Mouse (Mus musculus): ENCODE results near the gene Kirrel3. TPM values are rescaled to one million over a fixed set of nuclear protein-coding genes. Genes with fewer than 3 reads are reported as not detected.

The Kirrel3 gene
- polyA plus RNA-seq, 1 experiment from 2014 or later = 50.1 TPM

DNA sequence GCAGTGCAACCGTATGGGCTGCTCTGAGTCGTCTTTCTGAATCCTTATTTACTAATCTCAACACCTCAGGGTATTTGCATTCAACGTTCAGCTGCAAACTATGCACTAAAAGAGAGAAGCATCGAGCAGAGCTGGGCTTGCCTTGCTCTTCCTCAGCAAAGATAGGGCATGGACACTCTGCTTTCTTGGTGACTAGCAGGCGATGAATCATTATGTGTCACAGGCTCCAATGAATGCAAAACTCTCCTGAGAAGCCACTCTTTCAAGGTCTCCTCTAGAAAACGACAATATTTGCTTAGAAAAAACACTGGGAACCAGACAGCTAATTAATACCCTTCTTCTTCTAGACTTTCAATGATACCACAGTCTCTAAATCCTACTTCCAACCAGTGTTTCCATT lies 223.0 kb downstream of the Kirrel3 start:
- WGBS = 76% methylated on average over 6 of the region's 6 CpGs
- H3K27me3 ChIP-seq = no peaks in the 10 kb centered on the region
- no peak overlapping the region for H3K4me2 ChIP-seq
- no peak overlapping the region for H3K27ac ChIP-seq (replicated peaks)
- H3K4me3 ChIP-seq = no peak overlapping the region
- no peak overlapping the region for H3K9ac ChIP-seq
- H3K36me3 ChIP-seq = no peaks in the 10 kb centered on the region
- no peak for ATAC-seq (ENCODE audit: low FRiP score, low read depth)
- peaks cover 35% of the 10 kb centered on the region for H3K4me1 ChIP-seq (replicated peaks)
- no peaks in the 10 kb centered on the region for H3K9me3 ChIP-seq

- no peak overlapping the region for H3K4me2 ChIP-seq
- no peaks in the 10 kb centered on the region for H3K27me3 ChIP-seq
- no peak overlapping the region for H3K9ac ChIP-seq
- 12% methylated on average over 1 of the region's 1 CpGs for WGBS
- ATAC-seq (ENCODE audit: low FRiP score, low read depth) = peak; percentile 59
- no peaks in the 10 kb centered on the region for H3K9me3 ChIP-seq
- peaks cover 26% of the 10 kb centered on the region for H3K4me1 ChIP-seq (replicated peaks)
- H3K36me3 ChIP-seq = no peaks in the 10 kb centered on the region
- no peak overlapping the region for H3K27ac ChIP-seq (replicated peaks)
- H3K4me3 ChIP-seq = no peak overlapping the region
Observed at GRCm38 (mm10) chr9:34711996-34712395, 226.3 kb downstream of the Kirrel3 start.

GRCm38 (mm10) chr9:34712996-34713395 lies 227.3 kb downstream of the Kirrel3 start:
- H3K4me2 ChIP-seq = no peak overlapping the region
- H3K9me3 ChIP-seq = no peaks in the 10 kb centered on the region
- peaks cover 26% of the 10 kb centered on the region for H3K4me1 ChIP-seq (replicated peaks)

DNA sequence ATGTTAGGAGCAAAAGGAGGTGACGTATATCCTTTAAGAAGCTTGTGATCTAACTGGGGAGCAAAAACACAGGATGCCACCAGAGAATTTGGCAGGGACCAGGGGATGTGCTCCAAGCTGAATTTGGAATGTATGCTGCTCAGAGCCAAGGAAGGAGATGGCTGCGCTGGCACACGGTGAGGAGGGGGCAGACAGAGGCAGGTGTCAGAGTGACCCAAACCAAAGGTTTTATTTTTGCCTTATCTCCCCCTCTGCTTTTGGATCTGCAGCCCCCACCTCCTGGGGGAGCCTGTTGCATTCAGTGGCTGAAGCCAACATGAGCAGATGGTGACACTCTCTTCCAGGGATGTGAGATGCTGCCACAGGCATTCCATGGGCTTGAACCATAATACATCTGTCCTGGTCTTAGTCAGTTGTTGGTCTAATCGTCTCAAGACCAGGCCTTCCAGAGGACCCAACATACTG lies 227.8 kb downstream of the Kirrel3 start:
- peak; percentile 60; the same call in 1 of the 2 replicates for ATAC-seq (ENCODE audit: low FRiP score, low read depth)
- no peaks in the 10 kb centered on the region for H3K27me3 ChIP-seq
- no peak overlapping the region for H3K4me3 ChIP-seq
- H3K4me1 ChIP-seq (replicated peaks) = peaks cover 26% of the 10 kb centered on the region
- WGBS = 80% methylated on average over 4 of the region's 4 CpGs
- H3K27ac ChIP-seq (replicated peaks) = no peak overlapping the region
- no peak overlapping the region for H3K4me2 ChIP-seq
- H3K36me3 ChIP-seq = no peaks in the 10 kb centered on the region
- H3K9ac ChIP-seq = no peak overlapping the region
- H3K9me3 ChIP-seq = no peaks in the 10 kb centered on the region

More at GRCm38 (mm10) chr9:34712996-34713395, 227.3 kb downstream of the Kirrel3 start:
- Histone ChIP-seq H3K9ac (no peak overlapping the region), H3K27me3 (no peaks in the 10 kb centered on the region), H3K27ac (replicated peaks) (no peak overlapping the region), H3K36me3 (no peaks in the 10 kb centered on the region), H3K4me3 (no peak overlapping the region)
- ATAC-seq (ENCODE audit: low FRiP score, low read depth) = no peak
- WGBS = 44% methylated on average over 4 of the region's 4 CpGs

- H3K27ac ChIP-seq (replicated peaks) = no peak overlapping the region
Observed at GRCm38 (mm10) chr9:34714996-34715619, 229.4 kb downstream of the Kirrel3 start.

GRCm38 (mm10) chr9:34716476-34716875 lies 230.8 kb downstream of the Kirrel3 start:
- 88% methylated on average over 2 of the region's 2 CpGs for WGBS
- H3K4me3 ChIP-seq = no peak overlapping the region
- no peak for ATAC-seq (ENCODE audit: low FRiP score, low read depth)
- H3K9me3 ChIP-seq = no peaks in the 10 kb centered on the region
- H3K36me3 ChIP-seq = no peaks in the 10 kb centered on the region
- peaks cover 27% of the 10 kb centered on the region for H3K4me1 ChIP-seq (replicated peaks)
- H3K4me2 ChIP-seq = no peak overlapping the region
- H3K27me3 ChIP-seq = no peaks in the 10 kb centered on the region
- no peak overlapping the region for H3K27ac ChIP-seq (replicated peaks)
- no peak overlapping the region for H3K9ac ChIP-seq

More at GRCm38 (mm10) chr9:34714996-34715619, 229.4 kb downstream of the Kirrel3 start:
- ATAC-seq (ENCODE audit: low FRiP score, low read depth) = no peak
- H3K4me2 ChIP-seq = no peak overlapping the region
- WGBS = 50% methylated on average over 3 of the region's 3 CpGs
- H3K9ac ChIP-seq = no peak overlapping the region
- H3K4me3 ChIP-seq = no peak overlapping the region
- H3K27me3 ChIP-seq = no peaks in the 10 kb centered on the region
- no peaks in the 10 kb centered on the region for H3K9me3 ChIP-seq
- H3K36me3 ChIP-seq = no peaks in the 10 kb centered on the region
- peaks cover 26% of the 10 kb centered on the region for H3K4me1 ChIP-seq (replicated peaks)

DNA sequence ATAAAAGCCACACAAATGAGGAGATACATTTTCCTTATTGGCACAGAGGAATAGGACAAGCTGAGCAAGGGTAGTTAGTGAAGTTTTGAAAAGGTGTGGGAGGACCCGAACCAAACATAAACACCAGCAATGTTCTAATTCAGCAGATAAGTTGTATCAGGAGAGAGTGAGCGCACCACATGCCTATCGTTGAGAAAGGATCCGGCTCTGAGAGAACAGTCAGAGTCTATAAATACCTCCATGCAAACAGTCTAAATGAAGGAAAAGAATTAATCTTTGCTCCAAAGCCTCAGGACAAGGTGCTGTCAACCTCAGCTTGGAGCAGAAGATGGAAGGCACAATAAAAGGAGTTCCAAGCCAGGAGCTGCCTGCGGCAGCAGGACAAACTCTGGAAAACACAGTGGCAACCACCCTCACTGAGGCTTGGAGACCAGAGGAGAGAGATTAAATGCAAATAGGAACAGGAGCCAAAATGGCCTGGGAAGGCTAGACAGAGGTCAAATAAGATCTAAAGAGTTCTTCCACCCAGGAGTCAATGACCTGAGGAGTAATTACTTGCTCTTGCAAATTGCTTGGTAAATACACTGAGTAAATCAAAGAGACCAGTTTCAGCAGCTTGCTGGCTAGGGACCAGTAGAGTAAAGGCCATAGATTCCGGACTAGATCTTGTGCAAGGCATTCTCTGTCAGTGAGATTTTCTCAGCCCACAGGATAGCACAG lies 235.9 kb downstream of the Kirrel3 start:
- H3K27me3 ChIP-seq = no peaks in the 10 kb centered on the region
- H3K4me1 ChIP-seq (replicated peaks) = peaks cover 12% of the 10 kb centered on the region
- no peaks in the 10 kb centered on the region for H3K9me3 ChIP-seq
- no peak overlapping the region for H3K4me3 ChIP-seq
- no peak overlapping the region for H3K9ac ChIP-seq
- no peak for ATAC-seq (ENCODE audit: low FRiP score, low read depth)
- no peak overlapping the region for H3K27ac ChIP-seq (replicated peaks)
- no peak overlapping the region for H3K4me2 ChIP-seq
- 56% methylated on average over 6 of the region's 6 CpGs for WGBS
- no peaks in the 10 kb centered on the region for H3K36me3 ChIP-seq

DNA sequence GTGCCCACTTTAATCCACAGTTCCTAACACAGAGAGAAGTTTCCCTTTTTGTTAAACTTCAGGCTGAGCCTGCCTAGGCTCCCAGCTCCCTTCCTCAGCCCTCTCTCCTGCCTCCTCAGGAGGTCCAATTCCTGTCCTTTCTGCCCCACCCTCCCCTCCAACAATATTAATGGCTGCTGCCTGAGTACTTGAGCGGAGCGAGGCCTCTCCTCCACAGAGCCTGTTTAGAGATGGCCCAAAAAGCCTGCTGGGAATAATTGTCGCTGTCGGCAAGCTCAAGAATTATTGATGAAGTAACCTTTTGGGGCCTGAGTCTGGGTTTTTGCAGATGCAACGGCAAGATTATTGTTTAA lies 236.5 kb downstream of the Kirrel3 start:
- 19% methylated on average over 5 of the region's 5 CpGs for WGBS
- ATAC-seq (ENCODE audit: low FRiP score, low read depth) = no peak
- no peak overlapping the region for H3K27ac ChIP-seq (replicated peaks)
- H3K36me3 ChIP-seq = no peaks in the 10 kb centered on the region
- H3K4me2 ChIP-seq = no peak overlapping the region
- H3K9ac ChIP-seq = no peak overlapping the region
- H3K4me1 ChIP-seq (replicated peaks) = peaks cover 12% of the 10 kb centered on the region
- H3K9me3 ChIP-seq = no peaks in the 10 kb centered on the region
- no peaks in the 10 kb centered on the region for H3K27me3 ChIP-seq
- H3K4me3 ChIP-seq = no peak overlapping the region

GRCm38 (mm10) chr9:34732507-34732906 lies 246.8 kb downstream of the Kirrel3 start:
- H3K36me3 ChIP-seq = no peaks in the 10 kb centered on the region
- 35% methylated on average over 6 of the region's 6 CpGs for WGBS
- no peaks in the 10 kb centered on the region for H3K9me3 ChIP-seq
- H3K27ac ChIP-seq (replicated peaks) = no peak overlapping the region
- no peak overlapping the region for H3K4me2 ChIP-seq
- no peak overlapping the region for H3K4me3 ChIP-seq
- peaks cover 8% of the 10 kb centered on the region for H3K4me1 ChIP-seq (replicated peaks)
- H3K9ac ChIP-seq = no peak overlapping the region
- no peaks in the 10 kb centered on the region for H3K27me3 ChIP-seq
- ATAC-seq (ENCODE audit: low FRiP score, low read depth) = no peak

DNA sequence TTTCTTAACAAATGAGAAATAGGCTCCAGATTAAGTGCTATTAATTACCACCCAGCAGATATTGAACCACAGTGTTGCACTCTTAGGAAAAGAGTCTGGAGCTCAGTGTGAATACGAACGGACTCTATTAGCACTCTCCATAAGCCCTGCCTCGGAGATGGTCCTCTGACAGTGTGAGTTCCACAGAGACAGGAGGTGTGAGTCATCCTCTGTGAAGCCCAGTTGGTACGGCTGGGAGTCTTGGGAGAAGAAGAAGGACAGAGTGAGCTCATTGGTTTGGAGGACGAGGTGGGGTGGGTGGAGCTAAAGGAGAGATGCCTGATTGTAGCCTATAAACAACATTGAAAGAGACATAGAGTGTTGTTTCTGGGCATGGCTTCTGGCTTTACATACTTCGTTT lies 247.9 kb downstream of the Kirrel3 start:
- H3K4me1 ChIP-seq (replicated peaks) = peaks cover 8% of the 10 kb centered on the region
- H3K9ac ChIP-seq = no peak overlapping the region
- no peak for ATAC-seq (ENCODE audit: low FRiP score, low read depth)
- H3K27me3 ChIP-seq = no peaks in the 10 kb centered on the region
- H3K36me3 ChIP-seq = no peaks in the 10 kb centered on the region
- no peak overlapping the region for H3K4me2 ChIP-seq
- H3K27ac ChIP-seq (replicated peaks) = no peak overlapping the region
- no peak overlapping the region for H3K4me3 ChIP-seq
- H3K9me3 ChIP-seq = no peaks in the 10 kb centered on the region
- 73% methylated on average over 6 of the region's 6 CpGs for WGBS

- H3K27ac ChIP-seq (replicated peaks) = no peak overlapping the region
- no peak overlapping the region for H3K9ac ChIP-seq
- no peak overlapping the region for H3K4me3 ChIP-seq
- H3K36me3 ChIP-seq = no peaks in the 10 kb centered on the region
- no peak for ATAC-seq (ENCODE audit: low FRiP score, low read depth)
- H3K4me1 ChIP-seq (replicated peaks) = peaks cover 16% of the 10 kb centered on the region
- no peak overlapping the region for H3K4me2 ChIP-seq
- no peaks in the 10 kb centered on the region for H3K9me3 ChIP-seq
- no peaks in the 10 kb centered on the region for H3K27me3 ChIP-seq
- WGBS = 81% methylated on average over 4 of the region's 4 CpGs
Observed at GRCm38 (mm10) chr9:34734991-34735390, 249.3 kb downstream of the Kirrel3 start.

DNA sequence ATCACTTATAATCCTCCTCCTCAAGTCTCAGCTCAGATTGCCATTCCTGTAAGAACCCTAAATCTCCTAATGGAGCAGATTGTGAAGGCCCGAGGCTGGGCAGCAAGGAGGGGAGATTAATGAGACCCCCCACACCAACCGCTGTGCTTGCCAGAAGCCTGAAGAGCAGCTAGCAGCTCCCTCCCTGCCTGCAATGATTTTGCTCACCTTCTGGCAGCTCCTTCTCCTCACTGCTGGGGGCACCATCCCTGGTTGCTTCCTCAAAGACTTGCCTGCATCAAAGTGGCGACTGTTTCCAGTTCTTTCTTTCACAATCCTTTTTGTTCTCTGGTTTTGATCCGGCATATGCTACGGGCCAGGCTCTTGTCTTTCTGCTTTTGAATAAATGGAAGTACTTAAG lies 253.7 kb downstream of the Kirrel3 start:
- no peak overlapping the region for H3K4me3 ChIP-seq
- H3K4me2 ChIP-seq = no peak overlapping the region
- 0 out of 2 replicates have a peak, but pooled peaks cover 9% of the 10 kb centered on the region for H3K4me1 ChIP-seq (replicated peaks)
- H3K9ac ChIP-seq = no peak overlapping the region
- H3K27me3 ChIP-seq = no peaks in the 10 kb centered on the region
- H3K36me3 ChIP-seq = no peaks in the 10 kb centered on the region
- no peak for ATAC-seq (ENCODE audit: low FRiP score, low read depth)
- no peak overlapping the region; the same call in 1 of the 2 replicates for H3K27ac ChIP-seq (replicated peaks)
- H3K9me3 ChIP-seq = no peaks in the 10 kb centered on the region
- 51% methylated on average over 5 of the region's 5 CpGs for WGBS
